Mouse (Mus musculus) neural tube, embryonic 13.5 days (tissue): ENCODE data around the gene Clip2. TPM values are rescaled to one million over a fixed set of nuclear protein-coding genes. Genes with fewer than 3 reads are reported as not detected.
A peak's percentile ranks its signal among the peaks of the same experiment; 100 is the strongest.
"Not testable (repeated sequence)": the region's sequence is repeated elsewhere in the genome, so short reads cannot be mapped to it uniquely, and the experiment has no call there.

Source experiments
- ATAC-seq: fragments of 200-750 bp; cut with Nextera tagmentation; 2 replicates; pipeline ENCODE4 v1.8.0; 2017; ENCODE audit warnings: low read depth, mild to moderate bottlenecking, moderate TSS enrichment, moderate library complexity
- H3K27ac ChIP-seq: fragments of 300-500 bp; sonication (generic); replicated peaks from 2 replicates; pipeline ENCODE4 v1.5.1; 2015; ENCODE audit warnings: moderate library complexity, mild to moderate bottlenecking, inconsistent platforms
- H3K27me3 ChIP-seq: fragments of 300-500 bp; sonication (generic); 2 replicates; pipeline ENCODE4 v1.6.1; 2015; ENCODE audit warnings: mild to moderate bottlenecking, inconsistent platforms
- H3K36me3 ChIP-seq: fragments of 300-500 bp; sonication (generic); 2 replicates; pipeline ENCODE4 v1.6.1; 2015; ENCODE audit warnings: mild to moderate bottlenecking, inconsistent platforms
- H3K4me1 ChIP-seq: fragments of 300-500 bp; sonication (generic); replicated peaks from 2 replicates; pipeline ENCODE4 v1.6.1; 2015; ENCODE audit warnings: inconsistent platforms
- H3K4me2 ChIP-seq: fragments of 300-500 bp; sonication (generic); 2 replicates; pipeline ENCODE4 v1.6.1; 2015; ENCODE audit warnings: inconsistent platforms, mild to moderate bottlenecking, moderate library complexity
- H3K4me3 ChIP-seq: fragments of 300-500 bp; sonication (generic); 2 replicates; pipeline ENCODE4 v1.5.1; 2015; ENCODE audit warnings: mild to moderate bottlenecking, inconsistent platforms
- H3K9ac ChIP-seq: fragments of 300-500 bp; sonication (generic); 2 replicates; pipeline ENCODE4 v1.6.1; 2015; ENCODE audit warnings: moderate library complexity, mild to moderate bottlenecking, inconsistent platforms
- H3K9me3 ChIP-seq: fragments of 300-500 bp; sonication (generic); 2 replicates; pipeline ENCODE4 v1.6.1; 2016; ENCODE audit warnings: inconsistent platforms
- WGBS: fragments of 180-500 bp; shearing (Covaris S2); methylation state at CpG from one replicate; pipeline ENCODE4 v1.1.7; 2015; 5-methylcytosine and 5-hydroxymethylcytosine counted together
- polyA plus RNA-seq: library from polyadenylated mRNA; unstranded; fragments of >200 nt; fragmentation: Nextera tagmentation; extraction: Ambion mirVana; gene quantifications from 2 replicates; pipeline ENCODE4 v1.2.1, GENCODE M21; 2015

Gene Clip2
- polyA plus RNA-seq, 1 experiment from 2014 or later: 11.9 TPM

- 79% methylated on average over 2 of the region's 2 CpGs for WGBS
- Histone ChIP-seq H3K9me3 (no peaks in the 10 kb centered on the region), H3K4me2 (no peak overlapping the region), H3K4me3 (no peak overlapping the region), H3K27me3 (no peaks in the 10 kb centered on the region), H3K36me3 (no peaks in the 10 kb centered on the region), H3K27ac (no peak overlapping the region), H3K9ac (no peak overlapping the region), H3K4me1 (peaks cover 15% of the 10 kb centered on the region)
- no peak for ATAC-seq
Measured at GRCm38 (mm10) chr5:134462316-134462715, 89.9 kb downstream of the Clip2 start.

GRCm38 (mm10) chr5:134460546-134460945 lies 91.7 kb downstream of the Clip2 start:
- H3K36me3 ChIP-seq: no peaks in the 10 kb centered on the region
- H3K27ac ChIP-seq: no peak overlapping the region
- H3K27me3 ChIP-seq: no peaks in the 10 kb centered on the region
- no peak overlapping the region for H3K9ac ChIP-seq
- H3K4me1 ChIP-seq: peaks cover 1% of the 10 kb centered on the region; the same call in 1 of the 2 replicates
- 95% methylated on average over 4 of the region's 4 CpGs for WGBS
- no peak overlapping the region for H3K4me3 ChIP-seq
- ATAC-seq: no peak
- H3K4me2 ChIP-seq: no peak overlapping the region
- no peaks in the 10 kb centered on the region for H3K9me3 ChIP-seq

GRCm38 (mm10) chr5:134459096-134459495 lies 93.1 kb downstream of the Clip2 start:
- no peaks in the 10 kb centered on the region for H3K9me3 ChIP-seq
- peaks cover 16% of the 10 kb centered on the region for H3K4me1 ChIP-seq
- H3K36me3 ChIP-seq: no peaks in the 10 kb centered on the region
- 90% methylated on average over 7 of the region's 7 CpGs for WGBS
- no peak overlapping the region for H3K4me2 ChIP-seq
- H3K27me3 ChIP-seq: no peaks in the 10 kb centered on the region
- H3K4me3 ChIP-seq: no peak overlapping the region
- no peak for ATAC-seq
- no peak overlapping the region for H3K9ac ChIP-seq
- no peak overlapping the region for H3K27ac ChIP-seq

GRCm38 (mm10) chr5:134458416-134458815 lies 93.8 kb downstream of the Clip2 start:
- Histone ChIP-seq H3K9me3 (no peaks in the 10 kb centered on the region), H3K9ac (no peak overlapping the region), H3K36me3 (no peaks in the 10 kb centered on the region), H3K27ac (no peak overlapping the region), H3K4me1 (peaks cover 22% of the 10 kb centered on the region), H3K27me3 (no peaks in the 10 kb centered on the region), H3K4me3 (no peak overlapping the region), H3K4me2 (no peak overlapping the region)
- no peak for ATAC-seq
- 94% methylated on average over 3 of the region's 3 CpGs for WGBS

GRCm38 (mm10) chr5:134457371-134457770 lies 94.9 kb downstream of the Clip2 start:
- no peaks in the 10 kb centered on the region for H3K27me3 ChIP-seq
- WGBS: 88% methylated on average over 2 of the region's 2 CpGs
- H3K27ac ChIP-seq: no peak overlapping the region
- H3K9me3 ChIP-seq: 0 out of 2 replicates have a peak, but pooled peaks cover under 1% of the 10 kb centered on the region
- H3K4me1 ChIP-seq: peaks cover 28% of the 10 kb centered on the region
- ATAC-seq: no peak
- H3K9ac ChIP-seq: no peak overlapping the region
- peaks cover under 1% of the 10 kb centered on the region; the same call in 1 of the 2 replicates for H3K36me3 ChIP-seq
- no peak overlapping the region for H3K4me2 ChIP-seq
- 0 out of 2 replicates have a peak overlapping the region, but pooled peaks have one; percentile 83 for H3K4me3 ChIP-seq

- Histone ChIP-seq H3K27ac (peak within 1 kb of the TSS; percentile 92), H3K4me1 (peaks cover 28% of the 10 kb centered on the region), H3K9me3 (peaks cover 6% of the 10 kb centered on the region; the same call in 1 of the 2 replicates), H3K4me2 (peak within 1 kb of the TSS; percentile 93), H3K9ac (peak within 1 kb of the TSS; percentile 94), H3K27me3 (no peaks in the 10 kb centered on the region), H3K36me3 (peaks cover 9% of the 10 kb centered on the region), H3K4me3 (peak within 1 kb of the TSS; percentile 83)
- peak; percentile 87 for ATAC-seq
- WGBS: under 1% methylated on average over 36 of the region's 44 CpGs
Measured at GRCm38 (mm10) chr5:134456503-134456962, 95.7 kb downstream of the Clip2 start, which contains the start of gene Gtf2ird1. Gtf2ird1 (minus strand) TSS chr5:134456716.

- peaks cover 28% of the 10 kb centered on the region for H3K4me1 ChIP-seq
- H3K4me3 ChIP-seq: peak overlapping the region; percentile 83
- H3K4me2 ChIP-seq: peak overlapping the region; percentile 93
- peak; percentile 73 for ATAC-seq
- 0% methylated on average over 16 of the region's 17 CpGs for WGBS
- H3K27me3 ChIP-seq: no peaks in the 10 kb centered on the region
- H3K36me3 ChIP-seq: peaks cover 10% of the 10 kb centered on the region
- H3K27ac ChIP-seq: peak overlapping the region; percentile 92
- peaks cover 6% of the 10 kb centered on the region; the same call in 1 of the 2 replicates for H3K9me3 ChIP-seq
- peak overlapping the region; percentile 94 for H3K9ac ChIP-seq
Measured at GRCm38 (mm10) chr5:134455914-134456423, 96.3 kb downstream of the Clip2 start.

GRCm38 (mm10) chr5:134455186-134455895 lies 96.9 kb downstream of the Clip2 start:
- Histone ChIP-seq H3K27ac (peak overlapping the region; percentile 92), H3K4me1 (peaks cover 28% of the 10 kb centered on the region), H3K36me3 (peaks cover 10% of the 10 kb centered on the region), H3K4me2 (peak overlapping the region; percentile 93), H3K9me3 (peaks cover 6% of the 10 kb centered on the region; the same call in 1 of the 2 replicates), H3K4me3 (peak overlapping the region; percentile 83), H3K27me3 (no peaks in the 10 kb centered on the region), H3K9ac (peak overlapping the region; percentile 94)
- peak; percentile 30 for ATAC-seq
- WGBS: 2% methylated on average over 21 of the region's 21 CpGs

GRCm38 (mm10) chr5:134454421-134454820 lies 97.8 kb downstream of the Clip2 start:
- peaks cover 28% of the 10 kb centered on the region for H3K4me1 ChIP-seq
- ATAC-seq: no peak
- no peaks in the 10 kb centered on the region for H3K27me3 ChIP-seq
- H3K4me3 ChIP-seq: peak overlapping the region; percentile 83
- H3K27ac ChIP-seq: 0 out of 2 replicates have a peak overlapping the region, but pooled peaks have one; percentile 92
- H3K36me3 ChIP-seq: peaks cover 10% of the 10 kb centered on the region
- H3K9me3 ChIP-seq: peaks cover 6% of the 10 kb centered on the region; the same call in 1 of the 2 replicates
- 26% methylated on average over 9 of the region's 9 CpGs for WGBS
- H3K9ac ChIP-seq: peak overlapping the region; percentile 94
- H3K4me2 ChIP-seq: peak overlapping the region; percentile 93

- Histone ChIP-seq H3K4me1 (peaks cover 28% of the 10 kb centered on the region), H3K9me3 (peaks cover 6% of the 10 kb centered on the region; the same call in 1 of the 2 replicates), H3K36me3 (peaks cover 10% of the 10 kb centered on the region), H3K9ac (no peak overlapping the region), H3K27ac (no peak overlapping the region), H3K4me2 (peak overlapping the region; percentile 93; the same call in 1 of the 2 replicates), H3K27me3 (no peaks in the 10 kb centered on the region), H3K4me3 (no peak overlapping the region)
- 6% methylated on average over 1 of the region's 1 CpGs for WGBS
- no peak for ATAC-seq
Measured at GRCm38 (mm10) chr5:134453577-134453976, 98.7 kb downstream of the Clip2 start.

GRCm38 (mm10) chr5:134446755-134447154 lies 105.5 kb downstream of the Clip2 start:
- H3K9me3 ChIP-seq, H3K9ac ChIP-seq, H3K27ac ChIP-seq, ATAC-seq, H3K4me3 ChIP-seq, H3K4me2 ChIP-seq, H3K27me3 ChIP-seq: not testable (repeated sequence)
- Histone ChIP-seq H3K4me1 (peaks cover 15% of the 10 kb centered on the region), H3K36me3 (peaks cover 26% of the 10 kb centered on the region)
- 97% methylated on average over 4 of the region's 4 CpGs for WGBS

- H3K9me3 ChIP-seq: 0 out of 2 replicates have a peak, but pooled peaks cover 2% of the 10 kb centered on the region
- H3K4me2 ChIP-seq: no peak overlapping the region
- H3K4me1 ChIP-seq: peaks cover 21% of the 10 kb centered on the region
- WGBS: 59% methylated on average over 10 of the region's 10 CpGs
- no peak overlapping the region for H3K9ac ChIP-seq
- H3K4me3 ChIP-seq: no peak overlapping the region
- peak; percentile 21; the same call in 1 of the 2 replicates for ATAC-seq
- peaks cover 23% of the 10 kb centered on the region for H3K36me3 ChIP-seq
- H3K27me3 ChIP-seq: no peaks in the 10 kb centered on the region
- H3K27ac ChIP-seq: no peak overlapping the region
Measured at GRCm38 (mm10) chr5:134445895-134446294, 106.3 kb downstream of the Clip2 start.
